Mouse (Mus musculus): ENCODE measurements around the gene a. TPM values are rescaled to one million over a fixed set of nuclear protein-coding genes. Genes with fewer than 3 reads are reported as not detected.
"Not testable (repeated sequence)": the region's sequence is repeated elsewhere in the genome, so short reads cannot be mapped to it uniquely, and the experiment has no call there.

The a gene
- polyA plus RNA-seq, 1 experiment from 2014 or later: 2.0 TPM

DNA sequence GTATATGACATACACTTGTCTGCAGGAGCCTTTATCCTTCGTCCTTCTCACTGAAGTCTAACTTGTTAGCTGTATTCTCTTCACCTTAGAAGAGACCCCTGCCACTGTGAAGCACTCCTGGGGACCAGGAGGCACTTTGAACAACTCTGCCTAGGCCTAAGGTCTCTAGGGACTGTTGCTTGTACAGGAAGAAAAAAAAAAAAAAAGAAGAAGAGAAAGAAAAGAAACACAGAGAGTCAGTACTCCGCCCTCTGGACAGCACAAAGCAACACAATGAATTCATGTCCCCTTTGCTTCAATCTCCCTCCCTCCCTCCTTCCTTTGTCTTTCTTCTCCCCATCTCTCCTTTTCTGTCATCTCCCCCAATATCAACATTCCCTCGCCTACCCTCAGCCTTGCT is 253.9 kb downstream of the a start:
- H3K4me3 ChIP-seq: no peak overlapping the region
- H3K27me3 ChIP-seq (ENCODE audit: poor library complexity, severe bottlenecking): no peaks in the 10 kb centered on the region; the same call in 1 of the 2 replicates
- peaks cover 15% of the 10 kb centered on the region for H3K4me1 ChIP-seq
- H3K27ac ChIP-seq: 0 out of 2 replicates have a peak overlapping the region, but pooled peaks have one; percentile 25
- 82% methylated on average over 3 of the region's 3 CpGs for WGBS
- DNase-seq (ENCODE audit: extremely low spot score, low spot score): no peak
- H3K36me3 ChIP-seq (replicated peaks): no peaks in the 10 kb centered on the region
- H3K9me3 ChIP-seq: no peaks in the 10 kb centered on the region

DNA sequence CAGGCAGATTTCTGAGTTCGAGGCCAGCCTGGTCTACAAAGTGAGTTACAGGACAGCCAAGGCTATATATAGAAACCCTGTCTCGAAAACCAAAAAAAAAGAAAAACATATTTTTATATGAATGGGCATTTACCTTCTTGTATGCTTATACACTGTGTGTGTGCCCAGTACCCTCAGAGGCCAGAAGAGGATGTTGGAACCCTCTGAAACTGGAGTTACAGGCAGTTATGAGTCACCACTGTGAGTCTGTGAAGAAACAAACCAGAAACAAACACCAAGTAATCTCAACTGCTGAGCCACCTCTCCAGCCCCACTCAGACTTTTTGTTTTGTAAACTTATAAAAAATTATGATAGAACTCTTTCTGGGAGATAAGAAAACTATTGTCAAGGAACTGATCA is 255.6 kb downstream of the a start:
- no peak overlapping the region for H3K27ac ChIP-seq
- no peaks in the 10 kb centered on the region for H3K9me3 ChIP-seq
- peaks cover 25% of the 10 kb centered on the region for H3K4me1 ChIP-seq
- no peak for DNase-seq (ENCODE audit: extremely low spot score, low spot score)
- H3K27me3 ChIP-seq (ENCODE audit: poor library complexity, severe bottlenecking): no peaks in the 10 kb centered on the region; the same call in 1 of the 2 replicates
- H3K36me3 ChIP-seq (replicated peaks): no peaks in the 10 kb centered on the region
- no peak overlapping the region for H3K4me3 ChIP-seq
- WGBS: 95% methylated on average over 2 of the region's 2 CpGs

DNA sequence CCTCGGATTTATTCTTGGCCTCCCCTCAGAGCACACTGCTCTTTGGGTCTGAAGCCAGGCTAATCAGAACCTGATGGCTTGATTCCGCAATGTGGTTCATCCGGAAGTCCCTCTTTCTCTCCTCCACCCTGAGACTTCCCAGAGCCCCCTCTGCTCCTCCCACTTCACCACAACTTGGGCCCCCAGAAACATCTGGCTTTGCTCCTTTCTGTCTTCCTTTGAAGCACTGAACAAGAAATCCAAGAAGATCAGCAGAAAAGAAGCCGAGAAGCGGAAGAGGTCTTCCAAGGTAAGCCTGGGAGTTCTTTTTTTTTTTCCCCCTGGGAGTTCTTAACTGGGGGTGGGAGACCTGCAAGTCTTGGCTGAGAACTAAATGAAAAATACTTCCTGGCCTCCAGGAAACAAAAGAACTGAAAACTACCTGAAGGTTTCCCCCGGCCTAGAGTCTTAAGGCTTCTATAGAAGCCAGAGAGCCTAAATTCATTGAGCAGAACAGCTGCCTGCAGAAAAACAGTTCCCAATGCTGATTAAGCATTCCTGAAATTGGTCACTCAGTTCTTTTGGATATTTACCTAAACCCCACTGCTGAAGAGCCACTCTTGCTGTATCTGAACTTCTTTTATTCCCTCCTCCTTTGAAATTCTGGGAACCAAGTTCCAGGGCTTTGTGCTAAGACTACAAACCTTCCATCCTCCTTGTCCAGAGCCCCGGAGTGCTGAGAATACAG is 256.4 kb downstream of the a start:
- Histone ChIP-seq H3K4me3 (no peak overlapping the region), H3K27ac (peak overlapping the region; percentile 30; the same call in 1 of the 2 replicates), H3K9me3 (no peaks in the 10 kb centered on the region), H3K36me3 (replicated peaks) (no peaks in the 10 kb centered on the region), H3K27me3 (ENCODE audit: poor library complexity, severe bottlenecking) (no peaks in the 10 kb centered on the region; the same call in 1 of the 2 replicates), H3K4me1 (peaks cover 28% of the 10 kb centered on the region)
- WGBS: 55% methylated on average over 7 of the region's 7 CpGs
- DNase-seq (ENCODE audit: extremely low spot score, low spot score): no peak

DNA sequence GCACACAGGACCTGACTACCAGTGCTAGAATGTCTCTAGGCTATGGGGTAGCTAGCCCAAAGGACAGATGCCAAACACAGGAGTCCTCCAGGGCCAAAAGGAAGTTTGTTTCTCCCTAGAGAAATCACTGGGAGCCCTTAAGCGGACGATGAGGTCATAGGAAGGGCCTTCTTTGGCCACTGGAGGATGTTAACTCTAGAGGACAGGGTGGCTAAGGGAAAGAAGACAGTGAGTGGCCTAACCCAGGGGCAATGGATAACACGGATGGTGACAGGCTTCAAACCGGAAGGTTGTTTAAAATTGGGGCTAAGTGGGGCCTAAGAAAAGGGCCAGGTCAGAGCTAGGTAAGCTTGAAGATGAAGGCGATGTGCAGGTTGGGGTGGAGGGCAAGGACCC is 258.9 kb downstream of the a start:
- 31% methylated on average over 5 of the region's 5 CpGs for WGBS
- Histone ChIP-seq H3K4me1 (peaks cover 28% of the 10 kb centered on the region), H3K27ac (peak overlapping the region; percentile 95), H3K27me3 (ENCODE audit: poor library complexity, severe bottlenecking) (no peaks in the 10 kb centered on the region; the same call in 1 of the 2 replicates), H3K36me3 (replicated peaks) (no peaks in the 10 kb centered on the region), H3K9me3 (no peaks in the 10 kb centered on the region), H3K4me3 (peak overlapping the region; percentile 66)
- DNase-seq (ENCODE audit: extremely low spot score, low spot score): no peak

DNA sequence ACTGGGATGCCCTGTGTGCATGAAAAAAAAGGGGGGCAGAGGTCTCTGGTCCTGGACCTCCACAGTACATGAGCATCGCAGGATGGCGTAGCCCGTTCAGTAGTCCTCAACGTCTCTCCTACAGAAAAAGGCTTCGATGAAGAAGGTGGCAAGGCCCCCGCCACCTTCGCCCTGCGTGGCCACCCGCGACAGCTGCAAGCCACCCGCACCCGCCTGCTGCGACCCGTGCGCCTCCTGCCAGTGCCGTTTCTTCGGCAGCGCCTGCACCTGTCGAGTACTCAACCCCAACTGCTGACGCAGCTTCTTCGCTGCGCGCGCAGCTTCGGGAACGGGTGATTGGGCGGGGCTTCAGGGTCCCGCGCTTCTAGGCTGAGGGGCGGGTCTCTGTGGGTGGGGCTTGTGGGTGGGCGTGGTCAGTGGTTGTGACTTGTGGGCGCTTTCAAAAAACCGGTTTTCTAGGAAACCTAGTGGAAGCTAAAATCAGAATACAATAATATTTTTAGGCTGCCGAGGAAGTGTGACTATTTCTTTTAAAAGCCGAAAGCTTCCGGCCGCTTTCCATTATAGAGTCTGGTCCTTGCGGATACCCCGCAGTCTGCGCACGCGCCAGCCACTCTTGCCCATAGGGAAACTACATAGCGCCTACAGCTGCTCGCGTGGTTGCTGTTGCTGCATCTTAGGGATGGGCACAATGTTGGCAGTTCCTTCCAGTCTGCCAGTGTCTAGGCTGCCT is 259.5 kb downstream of the a start:
- Histone ChIP-seq H3K9me3 (no peaks in the 10 kb centered on the region), H3K4me3 (peak overlapping the region; percentile 66), H3K4me1 (peaks cover 28% of the 10 kb centered on the region), H3K27ac (peak overlapping the region; percentile 95), H3K36me3 (replicated peaks) (no peaks in the 10 kb centered on the region), H3K27me3 (ENCODE audit: poor library complexity, severe bottlenecking) (no peaks in the 10 kb centered on the region)
- under 1% methylated on average over 45 of the region's 45 CpGs for WGBS
- peak; percentile 97 for DNase-seq (ENCODE audit: extremely low spot score, low spot score)

DNA sequence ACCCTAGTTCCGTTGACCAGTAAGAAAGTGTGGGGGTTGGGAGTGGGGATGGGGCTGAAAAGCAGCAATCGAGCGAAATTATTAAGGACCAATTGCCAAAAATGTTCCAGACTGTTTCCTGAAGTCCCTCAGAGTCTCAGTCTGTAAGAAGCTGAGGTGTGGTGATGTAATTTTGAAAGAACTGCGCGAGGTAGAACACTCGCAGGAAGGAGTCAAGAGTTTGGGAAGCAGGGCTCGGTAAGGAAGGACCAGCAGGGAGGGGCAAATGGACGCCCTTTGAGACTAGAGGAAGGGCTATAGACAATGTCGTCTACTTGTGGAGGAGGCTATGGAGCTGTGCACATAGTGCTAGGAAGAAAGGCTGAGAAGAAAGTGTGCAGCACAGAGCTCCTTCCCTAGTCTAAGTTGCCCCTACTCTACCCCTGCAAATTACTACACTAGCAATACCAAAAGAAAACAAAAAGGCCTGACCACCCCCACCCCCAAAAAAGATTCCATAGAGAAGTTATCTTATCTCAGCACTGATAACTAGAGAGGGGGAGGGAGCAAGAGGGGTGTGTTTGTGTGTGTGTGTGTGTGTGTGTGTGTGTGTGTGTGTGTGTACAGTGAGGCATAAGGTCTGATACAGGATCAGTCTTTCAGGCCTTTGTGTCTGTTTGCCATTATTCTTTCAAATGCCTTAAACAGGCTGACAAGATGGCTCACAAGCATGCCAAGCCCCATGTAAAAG is 260.6 kb downstream of the a start:
- Histone ChIP-seq H3K27me3 (ENCODE audit: poor library complexity, severe bottlenecking) (no peaks in the 10 kb centered on the region), H3K9me3 (no peaks in the 10 kb centered on the region), H3K4me3 (peak overlapping the region; percentile 66), H3K27ac (peak overlapping the region; percentile 95), H3K4me1 (peaks cover 28% of the 10 kb centered on the region), H3K36me3 (replicated peaks) (no peaks in the 10 kb centered on the region)
- no peak for DNase-seq (ENCODE audit: extremely low spot score, low spot score)
- WGBS: 27% methylated on average over 9 of the region's 9 CpGs

DNA sequence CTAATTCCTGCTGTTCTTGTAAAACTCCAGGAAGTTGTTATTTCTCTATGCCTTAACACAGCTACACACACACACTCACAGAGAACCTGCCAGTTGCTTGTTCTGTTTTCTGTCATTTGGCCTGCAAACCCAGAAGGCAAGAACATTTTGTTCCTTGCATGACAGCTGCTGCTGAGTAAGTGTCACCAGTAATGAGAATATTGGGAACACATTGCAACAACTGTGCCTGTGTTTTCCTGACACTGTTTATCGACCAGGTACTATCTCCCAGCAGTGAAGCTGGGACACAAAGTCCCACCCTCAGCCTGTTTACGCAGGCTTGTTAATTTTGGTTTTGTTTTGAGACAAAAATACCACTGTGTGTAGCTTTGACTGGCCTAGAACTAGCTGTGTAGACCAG is 261.5 kb downstream of the a start:
- no peak for DNase-seq (ENCODE audit: extremely low spot score, low spot score)
- Histone ChIP-seq H3K4me3 (no peak overlapping the region), H3K27ac (no peak overlapping the region), H3K9me3 (no peaks in the 10 kb centered on the region), H3K4me1 (peaks cover 24% of the 10 kb centered on the region), H3K36me3 (replicated peaks) (no peaks in the 10 kb centered on the region), H3K27me3 (ENCODE audit: poor library complexity, severe bottlenecking) (no peaks in the 10 kb centered on the region)
- WGBS: 88% methylated on average over 2 of the region's 2 CpGs

DNA sequence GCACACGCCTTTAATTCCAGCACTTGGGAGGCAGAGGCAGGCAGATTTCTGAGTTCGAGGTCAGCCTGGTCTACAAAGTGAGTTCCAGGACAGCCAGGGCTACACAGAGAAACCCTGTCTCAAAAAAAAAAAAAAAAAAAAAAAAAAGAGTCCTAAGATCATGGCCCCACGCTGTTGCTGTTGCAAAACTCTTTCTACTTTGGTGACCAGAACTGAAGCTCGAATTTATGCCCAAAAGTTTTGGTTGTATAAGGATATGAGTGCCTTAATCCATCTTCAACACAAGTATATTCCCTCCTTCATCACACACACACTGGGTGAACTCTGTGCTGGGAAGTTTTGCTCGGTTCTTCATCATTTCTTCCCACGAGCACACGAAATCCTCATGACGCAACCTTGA is 262.3 kb downstream of the a start:
- not testable (repeated sequence) for H3K4me3 ChIP-seq; H3K27ac ChIP-seq; H3K27me3 ChIP-seq (ENCODE audit: poor library complexity, severe bottlenecking); DNase-seq (ENCODE audit: extremely low spot score, low spot score); H3K9me3 ChIP-seq; H3K36me3 ChIP-seq (replicated peaks)
- WGBS: 93% methylated on average over 8 of the region's 8 CpGs
- H3K4me1 ChIP-seq: peaks cover 19% of the 10 kb centered on the region

DNA sequence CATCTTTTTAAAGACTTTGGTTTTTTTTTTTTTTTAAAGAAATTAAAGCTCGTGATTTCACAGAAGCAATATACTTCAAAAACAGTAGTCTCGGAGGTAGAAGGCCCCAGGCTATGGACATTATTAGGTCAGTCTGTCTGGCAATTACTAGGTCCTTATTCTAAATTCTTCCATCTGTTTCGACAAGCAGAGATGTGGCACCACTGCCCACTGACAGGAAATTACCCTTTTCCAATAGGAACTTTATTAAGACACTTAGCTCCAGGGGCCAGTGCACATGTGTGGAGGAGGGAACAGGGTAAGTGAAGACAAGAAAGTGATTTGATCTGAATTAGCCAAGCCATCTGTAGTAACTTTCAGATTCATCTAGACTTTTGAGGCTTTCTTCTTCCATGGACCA is 263.5 kb downstream of the a start:
- no peaks in the 10 kb centered on the region for H3K27me3 ChIP-seq (ENCODE audit: poor library complexity, severe bottlenecking)
- no peak overlapping the region for H3K27ac ChIP-seq
- no peaks in the 10 kb centered on the region for H3K9me3 ChIP-seq
- peaks cover 19% of the 10 kb centered on the region for H3K4me1 ChIP-seq
- no peak overlapping the region for H3K4me3 ChIP-seq
- H3K36me3 ChIP-seq (replicated peaks): peaks cover 8% of the 10 kb centered on the region
- 68% methylated on average over 3 of the region's 3 CpGs for WGBS
- no peak for DNase-seq (ENCODE audit: extremely low spot score, low spot score)

DNA sequence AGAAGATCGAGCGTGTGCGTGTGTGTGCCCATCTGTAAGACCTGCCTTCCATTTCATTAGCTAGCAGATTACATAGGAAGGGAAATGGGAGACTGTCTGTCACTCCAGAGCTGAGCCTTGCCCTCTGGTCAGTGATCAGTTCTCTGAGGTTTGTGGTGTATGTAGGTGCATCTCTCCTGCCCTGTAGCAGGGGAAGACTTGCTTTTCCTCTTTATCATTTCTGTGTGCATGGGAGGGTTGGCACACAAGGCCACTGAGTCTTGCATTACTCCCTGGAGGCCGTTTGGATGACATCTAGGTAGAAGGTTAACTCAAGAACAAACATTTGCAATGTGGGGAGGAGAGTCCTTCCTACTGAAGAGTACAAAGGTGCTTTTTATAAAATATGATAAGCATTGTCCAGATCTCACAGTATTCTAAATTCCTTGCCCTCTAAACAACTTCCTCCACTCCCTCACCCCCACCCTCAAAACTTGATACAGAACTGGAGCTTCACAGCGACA is 264.9 kb downstream of the a start:
- Histone ChIP-seq H3K4me1 (peaks cover 10% of the 10 kb centered on the region), H3K27ac (no peak overlapping the region), H3K4me3 (no peak overlapping the region), H3K27me3 (ENCODE audit: poor library complexity, severe bottlenecking) (no peaks in the 10 kb centered on the region), H3K36me3 (replicated peaks) (peaks cover 16% of the 10 kb centered on the region), H3K9me3 (no peaks in the 10 kb centered on the region)
- DNase-seq (ENCODE audit: extremely low spot score, low spot score): no peak
- WGBS: 84% methylated on average over 5 of the region's 5 CpGs

DNA sequence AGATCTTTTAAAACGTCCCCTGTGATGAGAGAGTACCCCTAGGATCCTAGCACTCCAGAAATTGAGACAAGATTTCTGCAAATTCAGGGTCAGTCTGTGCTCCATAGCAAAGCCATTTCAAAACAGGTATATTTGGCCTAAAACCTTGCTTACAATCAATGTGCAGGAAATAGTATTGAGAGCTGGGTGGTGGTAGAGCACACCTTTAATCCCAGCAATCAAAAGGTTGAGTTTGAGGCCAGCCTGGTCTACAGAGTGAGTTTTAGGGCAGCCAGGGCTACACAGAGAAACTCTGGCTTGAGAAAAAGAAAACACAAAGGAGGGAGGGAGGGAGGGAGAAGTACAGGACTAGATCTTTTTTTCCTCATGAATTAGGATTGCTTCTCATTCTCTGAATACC is 266.2 kb downstream of the a start:
- Histone ChIP-seq H3K36me3 (replicated peaks) (peaks cover 28% of the 10 kb centered on the region), H3K9me3 (no peaks in the 10 kb centered on the region), H3K4me3 (no peak overlapping the region), H3K4me1 (no peaks in the 10 kb centered on the region), H3K27me3 (ENCODE audit: poor library complexity, severe bottlenecking) (no peaks in the 10 kb centered on the region), H3K27ac (no peak overlapping the region)
- no peak for DNase-seq (ENCODE audit: extremely low spot score, low spot score)
- WGBS: 70% methylated on average over 1 of the region's 1 CpGs

DNA sequence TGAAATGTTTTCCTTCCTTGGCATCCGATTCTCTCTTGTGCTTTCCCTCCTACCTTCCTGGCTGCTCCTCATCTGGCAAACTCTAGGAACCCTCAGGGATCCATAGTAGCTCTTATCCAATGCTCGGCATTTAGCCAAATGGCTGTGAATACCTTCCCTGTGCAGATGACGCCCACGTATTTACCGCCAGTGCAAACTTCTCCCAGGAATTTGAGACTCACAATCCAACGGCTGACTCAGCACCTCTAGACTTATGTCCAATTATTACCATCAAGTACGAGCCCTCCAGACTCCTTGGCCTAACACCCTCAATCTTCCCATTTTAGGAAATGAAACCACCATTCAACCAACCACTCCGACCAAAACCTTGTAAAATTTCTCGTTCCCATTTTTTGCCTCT is 279.8 kb downstream of the a start:
- H3K4me3 ChIP-seq: no peak overlapping the region
- no peaks in the 10 kb centered on the region for H3K27me3 ChIP-seq (ENCODE audit: poor library complexity, severe bottlenecking)
- H3K27ac ChIP-seq: no peak overlapping the region
- peaks cover 36% of the 10 kb centered on the region for H3K4me1 ChIP-seq
- no peak for DNase-seq (ENCODE audit: extremely low spot score, low spot score)
- no peaks in the 10 kb centered on the region for H3K9me3 ChIP-seq
- peaks cover 59% of the 10 kb centered on the region for H3K36me3 ChIP-seq (replicated peaks)
- WGBS: 94% methylated on average over 9 of the region's 9 CpGs
